Mouse (Mus musculus) spleen, postnatal 14 days (tissue): Measurements from ENCODE around the gene Metrnl.

ENCODE experiments used
- DNase-seq, 2 experiments: peaks; one replicate each; pipeline ENCODE4 v3.0.0; 2021 to 2022; ENCODE audit warnings: low spot score in 2 of 2

Gene Metrnl

DNA sequence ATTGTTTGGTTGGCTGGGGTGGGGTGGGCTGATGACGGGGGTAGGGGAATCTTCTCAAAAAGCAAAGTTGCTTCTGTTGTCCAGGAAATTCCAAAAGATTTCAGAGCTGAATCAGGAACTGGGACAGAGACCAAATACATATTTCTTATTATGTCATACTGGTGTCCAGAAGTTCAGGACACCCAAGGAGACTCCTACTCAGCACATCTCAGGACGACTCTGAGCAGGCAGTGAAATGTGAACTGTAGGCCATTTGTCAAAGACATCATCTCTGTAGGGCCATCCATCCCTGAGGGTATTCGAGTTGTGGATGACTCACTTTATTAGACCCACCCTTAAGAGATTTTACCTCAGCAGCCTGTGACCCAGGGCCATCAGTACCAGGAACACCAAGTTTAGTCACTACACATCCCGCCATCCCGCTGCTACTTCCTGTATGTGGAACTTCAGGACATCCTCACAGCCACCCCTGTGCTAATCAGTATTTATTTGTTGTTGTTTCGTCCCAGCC, 15.8 kb upstream of the Metrnl start:
- no peak for DNase-seq

- DNase-seq = no peak
Observed at GRCm38 (mm10) chr11:121686091-121686490, 15.3 kb upstream of the Metrnl start.

- no peak for DNase-seq
Observed at GRCm38 (mm10) chr11:121686674-121687073, 14.7 kb upstream of the Metrnl start.

DNA sequence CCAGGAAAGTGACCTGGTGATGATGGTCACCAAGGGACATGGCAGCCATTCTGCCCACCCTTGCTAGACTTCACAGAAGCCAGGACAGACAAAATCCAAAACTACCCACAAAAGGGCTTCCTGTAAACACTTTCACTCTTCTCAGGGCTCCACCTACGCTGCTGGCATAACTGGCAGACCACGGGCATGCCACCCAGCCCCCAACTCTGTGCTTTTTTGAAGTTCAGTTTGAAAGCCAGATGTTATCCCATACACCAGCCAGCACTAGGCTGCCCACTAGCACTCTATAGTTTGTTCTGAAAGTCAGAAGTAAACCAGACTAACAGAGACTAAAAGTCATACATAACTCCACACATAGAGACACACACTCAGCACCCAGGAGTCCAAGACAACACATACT, 13.3 kb upstream of the Metrnl start:
- no peak for DNase-seq

- DNase-seq = no peak
Observed at GRCm38 (mm10) chr11:121695304-121696064, 5.9 kb upstream of the Metrnl start.

- DNase-seq = no peak
Observed at GRCm38 (mm10) chr11:121697271-121697670, 4.1 kb upstream of the Metrnl start.

GRCm38 (mm10) chr11:121698381-121698955, 2.9 kb upstream of the Metrnl start:
- no peak for DNase-seq

- DNase-seq = peak; percentile 64 to 71
Observed at GRCm38 (mm10) chr11:121702111-121702894, 959 bp downstream of the Metrnl start.

- peak in 1 of 2 experiments; percentile 9 for DNase-seq
Observed at GRCm38 (mm10) chr11:121702895-121703618, 1.7 kb downstream of the Metrnl start.

DNA sequence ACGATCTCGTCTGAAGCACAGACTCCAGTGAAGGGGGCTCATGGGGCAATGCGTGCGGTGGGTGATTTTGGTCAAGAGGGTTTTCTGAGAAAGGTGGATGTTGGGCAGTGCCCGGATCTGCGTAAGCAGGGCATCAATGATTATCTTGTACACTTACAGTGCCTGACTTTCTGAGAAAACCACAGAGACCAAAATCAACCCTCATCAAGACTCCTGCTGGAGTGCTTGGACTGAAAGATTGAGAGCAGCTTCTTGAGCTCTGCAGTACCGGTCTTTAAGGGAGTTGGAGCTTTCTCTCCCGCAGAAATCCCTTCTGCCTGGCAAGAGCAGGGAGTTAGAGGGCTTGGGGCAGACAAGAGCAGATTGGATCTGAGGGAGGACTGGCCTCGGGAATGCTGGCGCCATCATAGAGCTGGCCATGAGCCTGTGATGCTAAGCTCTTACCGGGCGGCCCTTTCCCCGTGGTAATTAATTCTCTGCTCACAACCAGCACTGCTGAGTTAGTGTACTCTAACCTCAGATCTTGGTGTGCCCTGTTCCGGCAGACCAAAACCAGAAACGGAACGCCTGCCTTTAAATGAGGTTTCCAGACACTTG, 2.4 kb downstream of the Metrnl start:
- DNase-seq = no peak

DNA sequence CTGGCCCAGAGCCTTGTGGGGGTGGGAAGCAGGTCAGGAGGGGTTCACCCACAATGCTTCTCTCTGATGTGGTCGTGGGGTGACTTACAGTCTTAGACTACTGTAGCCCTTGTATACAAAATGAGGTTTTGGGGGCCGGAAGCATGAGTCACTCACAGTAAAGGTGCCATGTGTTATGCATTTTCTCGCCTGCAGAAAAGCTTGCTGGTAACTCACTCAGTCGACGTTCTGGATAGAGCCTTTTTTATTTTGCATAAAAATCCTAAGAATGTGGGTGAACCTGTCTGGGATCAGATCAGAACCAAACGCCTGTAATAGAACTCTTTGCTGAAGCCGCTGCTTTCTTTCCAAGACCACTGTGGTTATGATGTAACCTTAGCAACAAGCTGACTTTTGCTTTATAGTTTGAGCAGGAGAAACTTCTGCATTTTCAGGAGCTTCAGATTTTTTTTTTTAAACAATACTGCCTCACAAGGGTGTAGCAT, 5.2 kb downstream of the Metrnl start:
- no peak for DNase-seq

DNA sequence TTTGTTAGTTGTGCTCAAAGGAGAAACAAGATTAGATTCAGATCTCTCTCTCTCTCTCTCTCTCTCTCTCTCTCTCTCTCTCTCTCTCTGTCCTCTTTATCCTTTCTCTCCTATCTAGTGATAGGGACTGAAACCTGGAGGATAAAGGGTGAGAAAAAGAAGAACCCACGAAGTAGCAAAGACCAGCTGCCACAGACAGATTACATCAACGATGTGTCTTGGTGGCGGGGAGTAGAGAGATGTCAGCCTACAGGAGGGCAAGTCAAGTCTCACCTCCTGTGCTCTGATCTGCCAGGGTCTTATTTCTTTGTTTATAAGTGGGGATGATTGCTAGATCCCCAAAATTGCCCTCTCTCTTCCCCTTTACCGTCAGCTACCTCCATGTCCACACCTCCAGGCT, 7.9 kb downstream of the Metrnl start:
- no peak for DNase-seq

GRCm38 (mm10) chr11:121710245-121710644, 8.9 kb downstream of the Metrnl start:
- no peak for DNase-seq

GRCm38 (mm10) chr11:121712987-121713386, 11.6 kb downstream of the Metrnl start:
- DNase-seq = no peak

DNA sequence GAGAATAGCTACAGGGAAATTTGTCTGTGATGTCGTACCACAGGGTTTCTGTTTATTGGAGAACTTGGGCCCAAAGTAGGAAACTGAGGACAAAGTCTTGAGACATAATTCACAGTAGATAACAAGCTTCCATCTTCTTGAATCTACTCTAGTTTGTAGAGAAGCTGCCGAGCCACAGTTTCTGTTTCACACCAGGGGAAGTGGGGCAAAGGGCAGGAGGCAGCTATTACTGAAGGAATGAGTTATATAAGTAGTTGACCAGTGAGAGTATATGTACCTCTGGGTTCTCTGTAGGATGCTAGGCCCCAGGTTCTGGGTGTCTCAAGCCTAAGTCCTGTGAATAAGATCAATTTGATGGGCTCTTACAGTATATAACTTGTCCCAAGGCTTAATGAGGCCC, 12.2 kb downstream of the Metrnl start:
- DNase-seq = no peak

DNA sequence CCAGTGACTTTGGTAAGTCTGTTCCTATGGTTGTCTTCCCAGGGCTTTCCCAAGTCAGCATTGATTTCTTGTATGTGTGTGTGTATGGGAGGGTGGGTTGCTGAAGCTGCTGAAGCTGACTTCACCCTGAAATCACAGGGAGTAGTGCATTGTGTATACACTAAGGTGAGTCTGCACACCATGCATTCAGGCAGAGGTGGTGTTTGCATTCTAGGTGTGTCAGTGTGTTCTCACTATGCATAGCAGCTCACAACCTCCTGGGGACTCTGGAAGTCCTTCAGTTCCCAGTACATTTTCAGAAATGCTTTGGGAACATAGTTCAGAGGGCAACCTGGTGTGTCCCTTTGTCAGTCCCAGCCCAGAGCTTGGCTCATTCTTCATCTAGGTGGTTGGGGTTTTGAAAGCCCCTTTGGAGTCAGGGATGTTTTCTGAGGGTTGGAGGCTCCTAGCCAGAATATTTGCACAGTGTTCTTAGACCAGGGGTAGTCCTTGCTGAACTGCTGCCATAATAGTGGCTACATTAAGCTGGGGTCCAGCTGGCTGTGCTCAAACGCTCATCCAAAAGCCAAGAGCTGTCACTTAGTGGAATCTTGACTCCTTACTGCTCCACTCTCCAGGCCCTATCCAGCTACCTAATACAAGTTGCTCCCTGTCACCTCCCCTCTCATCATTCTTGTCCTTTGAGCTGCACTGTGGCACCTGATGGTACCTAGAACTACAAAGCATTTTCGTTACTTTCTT, 13.6 kb downstream of the Metrnl start:
- no peak for DNase-seq

- no peak for DNase-seq
Observed at GRCm38 (mm10) chr11:121717724-121718123, 16.4 kb downstream of the Metrnl start.

- no peak for DNase-seq
Observed at GRCm38 (mm10) chr11:121720752-121721151, 19.4 kb downstream of the Metrnl start.

- DNase-seq = no peak
Observed at GRCm38 (mm10) chr11:121722434-121722833, 21.1 kb downstream of the Metrnl start.

DNA sequence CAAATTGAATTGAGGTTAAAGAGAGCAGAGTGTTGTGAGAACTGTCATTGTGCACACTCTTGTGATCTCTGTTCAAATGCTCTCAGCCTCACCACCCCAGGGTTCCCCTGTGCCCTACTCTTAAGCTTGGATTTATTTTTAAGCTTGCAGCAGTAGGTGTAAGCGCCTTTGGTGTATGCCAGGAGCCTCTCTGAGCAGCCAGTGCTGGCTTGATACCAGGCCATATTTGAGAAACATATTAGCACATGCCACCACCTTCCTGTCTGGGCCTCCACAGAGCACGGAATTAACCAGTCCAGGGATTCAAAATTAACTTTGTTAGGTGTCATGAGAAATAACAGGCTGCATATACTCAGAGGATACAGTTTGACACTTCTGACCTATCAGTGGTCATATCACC, 25.3 kb downstream of the Metrnl start:
- no peak for DNase-seq

GRCm38 (mm10) chr11:121734184-121734583, 32.8 kb downstream of the Metrnl start:
- DNase-seq = no peak
